In the genomic region with DNA sequence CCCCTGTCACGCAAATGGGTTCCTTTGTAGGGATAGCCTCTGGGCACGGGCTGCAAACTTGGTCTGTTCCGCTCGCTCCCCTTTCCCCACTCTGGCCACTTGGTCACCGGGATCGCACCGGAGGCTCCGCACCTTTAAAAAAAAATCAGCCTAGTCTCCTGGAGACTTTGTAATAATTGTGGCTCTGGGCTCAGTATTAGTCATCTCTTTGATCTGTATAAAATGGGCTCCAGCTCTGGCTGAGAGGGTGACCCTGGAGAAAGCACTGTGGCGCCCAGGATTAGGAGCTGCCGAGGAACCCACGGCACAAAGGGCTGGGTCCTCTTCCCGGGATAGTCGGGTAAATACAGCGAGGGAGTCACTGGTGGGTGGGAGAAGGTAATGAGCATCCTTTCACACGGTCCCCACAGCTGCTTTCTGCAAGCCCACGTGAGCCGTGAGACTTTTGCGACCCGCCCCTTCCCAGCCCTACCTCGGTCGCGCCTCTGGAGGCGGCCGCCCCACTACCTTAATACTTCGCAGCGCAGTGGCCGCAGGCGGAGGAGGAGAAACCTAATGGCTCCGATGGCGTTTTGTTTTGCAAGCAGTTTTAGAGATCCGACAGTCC, we compare ENCODE assay signal across 8 mouse cellular contexts. TPM values are rescaled to one million over a fixed set of nuclear protein-coding genes. Genes with fewer than 3 reads are reported as not detected.
A peak's percentile ranks its signal among the peaks of the same experiment; 100 is the strongest.
DNase-seq lines count a peak whose midpoint lies in the region; ATAC-seq and TF ChIP-seq lines count a peak whose summit lies in the region.

No protein-coding gene starts in this region.

- H3K9me3 ChIP-seq in heart, embryonic 13.5 days = no peaks in the 10 kb centered on the region
- H3K9me3 ChIP-seq in kidney, postnatal 0 days (replicated peaks; ENCODE audit: low read length) = no peaks in the 10 kb centered on the region
- H3K9me3 ChIP-seq in stomach, embryonic 14.5 days (ENCODE audit: control insufficient read depth, low read depth, low read length) = no peaks in the 10 kb centered on the region

- H3K9ac ChIP-seq in heart, embryonic 13.5 days = peak overlapping the region; percentile 97
- peak overlapping the region; percentile 48 for H3K9ac ChIP-seq in kidney, postnatal 0 days (ENCODE audit: low read depth, low read length)
- peak overlapping the region; percentile 50 for H3K9ac ChIP-seq in stomach, embryonic 14.5 days (replicated peaks; ENCODE audit: low read depth, low read length)

- TF ChIP-seq CTCF in kidney, postnatal 0 days (IDR thresholded peaks at IDR 0.05; ENCODE audit: low read depth) = no peak

- intact Hi-C loops in gastrocnemius, postnatal 36 days (cut with DNase I) = no loop called here

- peak; percentile 35 for DNase-seq in Muller cell, postnatal 12 days (ENCODE audit: inconsistent ontology term)
- peak; percentile 23 to 25 for DNase-seq in adrenal gland, postnatal 36 days
- DNase-seq in kidney, postnatal 0 days (ENCODE audit: low spot score) = peak; percentile 59
- peak; percentile 15 for DNase-seq in lung, postnatal 25 days (ENCODE audit: low spot score)
- DNase-seq in gastrocnemius, postnatal 36 days = no peak
- DNase-seq in cerebellum, adult 11-12 months = no peak

- H3K27me3 ChIP-seq in heart, embryonic 13.5 days (replicated peaks) = no peaks in the 10 kb centered on the region; the same call in 1 of the 2 replicates
- 0 out of 2 replicates have a peak, but pooled peaks cover 7% of the 10 kb centered on the region for H3K27me3 ChIP-seq in kidney, postnatal 0 days (ENCODE audit: insufficient read depth, low read length)
- H3K27me3 ChIP-seq in stomach, embryonic 14.5 days (ENCODE audit: control insufficient read depth, insufficient read depth, low read length) = 0 out of 2 replicates have a peak, but pooled peaks cover 4% of the 10 kb centered on the region

- no peak for ATAC-seq in heart, embryonic 13.5 days (ENCODE audit: extremely low read depth, insufficient number of reproducible peaks, low FRiP score, low TSS enrichment)
- peak; percentile 29; the same call in 1 of the 2 replicates for ATAC-seq in kidney, postnatal 0 days (replicated peaks; ENCODE audit: low FRiP score, low read depth)
- no peak for ATAC-seq in stomach, embryonic 14.5 days (ENCODE audit: insufficient number of reproducible peaks, insufficient read depth, low FRiP score, low read depth)

- peak overlapping the region; percentile 79 for H3K4me3 ChIP-seq in heart, embryonic 13.5 days
- H3K4me3 ChIP-seq in kidney, postnatal 0 days (replicated peaks; ENCODE audit: low read depth, low read length) = peak overlapping the region; percentile 46
- H3K4me3 ChIP-seq in stomach, embryonic 14.5 days (ENCODE audit: low read depth, low read length) = peak overlapping the region; percentile 51

- H3K36me3 ChIP-seq in heart, embryonic 13.5 days = no peaks in the 10 kb centered on the region
- no peaks in the 10 kb centered on the region for H3K36me3 ChIP-seq in kidney, postnatal 0 days (ENCODE audit: insufficient read depth, low read length)
- no peaks in the 10 kb centered on the region for H3K36me3 ChIP-seq in stomach, embryonic 14.5 days (ENCODE audit: control insufficient read depth, insufficient read depth, low read length)

- WGBS in heart, embryonic 13.5 days = under 1% methylated on average over 31 of the region's 31 CpGs
- under 1% methylated on average over 31 of the region's 31 CpGs for WGBS in kidney, postnatal 0 days
- under 1% methylated on average over 31 of the region's 31 CpGs for WGBS in stomach, embryonic 14.5 days

- peak overlapping the region; percentile 75 for H3K4me2 ChIP-seq in heart, embryonic 13.5 days
- peak overlapping the region; percentile 77 for H3K4me2 ChIP-seq in kidney, postnatal 0 days (ENCODE audit: low read length)
- peak overlapping the region; percentile 74 for H3K4me2 ChIP-seq in stomach, embryonic 14.5 days (replicated peaks; ENCODE audit: low read depth, low read length)

- peak overlapping the region; percentile 96 for H3K27ac ChIP-seq in heart, embryonic 13.5 days (replicated peaks)
- no peak overlapping the region for H3K27ac ChIP-seq in kidney, postnatal 0 days
- H3K27ac ChIP-seq in stomach, embryonic 14.5 days (ENCODE audit: low read length) = peak overlapping the region; percentile 86

- H3K4me1 ChIP-seq in heart, embryonic 13.5 days = peaks cover 72% of the 10 kb centered on the region
- peaks cover 9% of the 10 kb centered on the region; the same call in 1 of the 2 replicates for H3K4me1 ChIP-seq in kidney, postnatal 0 days (replicated peaks; ENCODE audit: insufficient read depth, low read length)
- peaks cover 13% of the 10 kb centered on the region for H3K4me1 ChIP-seq in stomach, embryonic 14.5 days (ENCODE audit: control insufficient read depth, insufficient read depth, low read length)

RNA-seq across cellular contexts. Expression of a gene that starts 1.4 kb away (rescaled TPM):
- total RNA-seq in adrenal gland, postnatal 36 days (2021) = 1 to 10 TPM in 1 of 2 experiments, under 1 TPM in 1; 0.50 to 1.3 TPM
- 29.9 and 31.9 TPM in 2 replicates for polyA plus RNA-seq in heart, embryonic 13.5 days (2015; fragmentation: Nextera tagmentation; extraction: Ambion mirVana)
- polyA plus RNA-seq in kidney, postnatal 0 days (2015; fragmentation: Nextera tagmentation; extraction: Ambion mirVana) = 4.4 and 4.8 TPM in 2 replicates
- 31.0 and 32.7 TPM in 2 replicates for polyA plus RNA-seq in stomach, embryonic 14.5 days (2014; fragmentation: Nextera tagmentation; extraction: Ambion mirVana)
- total RNA-seq in gastrocnemius, postnatal 36 days (2021) = under 1 TPM in 1 of 2 experiments, not detected in 1; 0.87 TPM

RNA-seq across cellular contexts. Expression of a gene that starts 52.2 kb away (rescaled TPM):
- 10 to 100 TPM; 16.0 to 26.6 TPM for total RNA-seq in adrenal gland, postnatal 36 days (2021)
- 20.0 and 25.4 TPM in 2 replicates for polyA plus RNA-seq in heart, embryonic 13.5 days (2015; fragmentation: Nextera tagmentation; extraction: Ambion mirVana)
- 30.9 and 33.4 TPM in 2 replicates for polyA plus RNA-seq in kidney, postnatal 0 days (2015; fragmentation: Nextera tagmentation; extraction: Ambion mirVana)
- polyA plus RNA-seq in stomach, embryonic 14.5 days (2014; fragmentation: Nextera tagmentation; extraction: Ambion mirVana) = 47.9 and 51.0 TPM in 2 replicates
- total RNA-seq in gastrocnemius, postnatal 36 days (2021) = 1 to 10 TPM; 8.2 to 8.5 TPM

Comparison
In these comparisons a context has a peak if more than half of its experiments do, and no peak if none do; other contexts are left out.
1. DNase-seq: peak in Muller cell, postnatal 12 days (single experiment), adrenal gland, postnatal 36 days (2 of 2), kidney, postnatal 0 days (single experiment) and lung, postnatal 25 days (single experiment); none in gastrocnemius, postnatal 36 days (0 of 2) and cerebellum, adult 11-12 months (single experiment).
2. Peak in every context shown above with its lines, with median percentiles within 50 percentile points of each other: H3K4me2 ChIP-seq, H3K4me3 ChIP-seq and H3K9ac ChIP-seq.